Mouse (Mus musculus) ES-Bruce4 (cell line): ENCODE measurements around the gene Rpl19.

Experiments
- CTCF ChIP-seq: IDR thresholded peaks from one replicate; pipeline ENCODE4 v1.8.1; 2011; ENCODE audit warnings: low read depth, low read length
- POLR2A ChIP-seq: IDR thresholded peaks from one replicate; pipeline ENCODE4 v1.8.1; 2011; ENCODE audit warnings: low read length; ENCODE audit not compliant: insufficient read depth

DNA sequence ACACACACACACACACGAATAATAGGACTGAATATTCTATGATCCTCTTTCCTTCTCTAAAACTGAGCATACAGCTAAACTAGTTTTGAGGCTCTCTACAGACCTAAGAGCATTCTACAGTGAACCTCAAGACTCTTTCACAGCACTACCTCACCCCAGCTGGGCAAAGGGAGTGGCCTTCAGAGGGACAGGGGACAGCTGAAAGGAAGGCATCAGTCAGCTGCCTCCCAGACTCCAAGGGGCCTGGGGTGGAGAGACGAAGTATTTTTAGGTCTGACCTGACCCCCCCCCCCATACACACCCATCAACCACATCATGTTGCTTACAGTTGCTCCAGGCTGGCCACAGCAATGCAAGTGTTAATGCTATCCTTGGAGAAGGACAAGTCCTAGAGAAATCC, 5.4 kb upstream of the Rpl19 start:
- TF ChIP-seq CTCF (no peak), POLR2A (no peak)
